Mouse (Mus musculus): ENCODE results near the gene Myo18b.

- TF ChIP-seq CTCF (IDR thresholded peaks at IDR 0.05; ENCODE audit: insufficient read depth, low read length) (no peak), POLR2A (IDR thresholded peaks at IDR 0.05; ENCODE audit: borderline replicate concordance, extremely low read depth, low read depth, low read length) (no peak)
These were observed 32.2 kb upstream of the Myo18b start for GRCm38 (mm10) chr5:112928201-112928881.

Data from lung, adult 2 months (tissue).